8 mouse cellular contexts compared by ENCODE assay signal in the genomic region with DNA sequence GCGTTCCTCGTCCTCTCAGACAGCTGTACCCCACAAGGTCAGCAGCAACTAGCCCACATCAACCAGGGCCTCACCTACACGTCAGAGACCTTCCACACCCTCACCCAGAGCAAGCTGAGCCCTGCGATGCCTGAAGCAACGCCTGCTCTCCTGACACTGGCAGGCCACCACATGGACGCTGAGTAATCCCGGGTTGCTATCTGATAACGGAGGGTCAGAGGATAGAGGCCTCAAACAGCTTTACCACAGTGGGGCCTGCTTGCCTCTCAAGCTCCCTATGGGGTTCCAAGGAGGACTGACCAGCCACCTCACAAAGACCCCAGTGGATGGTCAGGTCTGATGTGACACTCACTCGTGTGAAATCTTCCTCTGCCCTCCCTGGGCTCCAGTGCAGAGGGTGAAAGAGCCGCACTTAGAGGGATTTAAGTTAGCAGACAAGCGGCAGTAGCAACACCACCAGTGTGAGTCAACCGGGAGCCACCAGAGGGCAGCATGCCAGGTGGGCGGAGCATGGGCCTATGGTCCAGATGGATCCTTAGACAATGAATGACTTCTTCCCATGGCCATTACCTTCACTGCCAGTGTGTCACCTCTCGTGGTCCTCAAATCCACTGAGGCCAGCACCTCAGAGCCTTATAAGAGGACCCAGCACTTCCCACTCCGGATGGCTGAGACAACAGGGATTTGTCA. TPM values are rescaled to one million over a fixed set of nuclear protein-coding genes. Genes with fewer than 3 reads are reported as not detected.
A peak's percentile ranks its signal among the peaks of the same experiment; 100 is the strongest.
DNase-seq lines count a peak whose midpoint lies in the region; ATAC-seq and TF ChIP-seq lines count a peak whose summit lies in the region.

No protein-coding gene starts in this region.

- no peak overlapping the region for H3K27ac ChIP-seq in ES-E14 (ENCODE audit: insufficient read depth, low read depth, low read length, poor library complexity, severe bottlenecking)
- no peak overlapping the region for H3K27ac ChIP-seq in kidney, postnatal 0 days

- no peaks in the 10 kb centered on the region for H3K9me3 ChIP-seq in ES-E14 (ENCODE audit: control insufficient read depth, insufficient read depth, low read depth, low read length)
- no peaks in the 10 kb centered on the region for H3K9me3 ChIP-seq in kidney, postnatal 0 days (replicated peaks; ENCODE audit: low read length)

- no peak overlapping the region for H3K4me2 ChIP-seq in kidney, postnatal 0 days (ENCODE audit: low read length)

- peaks cover 63% of the 10 kb centered on the region for H3K36me3 ChIP-seq in ES-E14 (ENCODE audit: control insufficient read depth, insufficient read depth, low read length, poor library complexity, severe bottlenecking)
- peaks cover 73% of the 10 kb centered on the region for H3K36me3 ChIP-seq in kidney, postnatal 0 days (ENCODE audit: insufficient read depth, low read length)

- in situ Hi-C loops in ES-E14 (cut with MboI; ENCODE audit: low sequenced_read_pairs in 2 of 2, unreplicated experiment in 2 of 2), result no loop called here

- no peaks in the 10 kb centered on the region for H3K27me3 ChIP-seq in kidney, postnatal 0 days (ENCODE audit: insufficient read depth, low read length)

- peak; percentile 80 to 83 for DNase-seq in B cell, adult 2 months
- DNase-seq in ES-E14 (ENCODE audit: low read depth, low spot score), result peak; percentile 51
- DNase-seq in cerebellum, adult 11-12 months, result peak; percentile 93
- DNase-seq in kidney, postnatal 0 days (ENCODE audit: low spot score), result peak; percentile 72
- peak; percentile 60 to 69 for DNase-seq in lung, adult 18-20 months
- DNase-seq in retina, postnatal 1 day, result peak; percentile 74
- peak; percentile 62 to 88 for DNase-seq in urinary bladder, postnatal 4 days (ENCODE audit: low spot score in 2 of 2)

- 64% methylated on average over 15 of the region's 15 CpGs for WGBS in kidney, postnatal 0 days

- peaks cover 0 to 12% of the 10 kb centered on the region in 2 experiments; a peak in 1 of 4 replicates for H3K4me1 ChIP-seq in ES-E14 (ENCODE audit: control insufficient read depth in 2 of 2, insufficient read depth in 2 of 2, low read length in 2 of 2, poor library complexity in 1 of 2)
- no peaks in the 10 kb centered on the region for H3K4me1 ChIP-seq in kidney, postnatal 0 days (replicated peaks; ENCODE audit: insufficient read depth, low read length)

- ATAC-seq in frontal cortex, adult (ENCODE audit: low TSS enrichment), result peak; percentile 53; the same call in 1 of the 2 replicates
- no peak for ATAC-seq in kidney, postnatal 0 days (replicated peaks; ENCODE audit: low FRiP score, low read depth)

- H3K9ac ChIP-seq in ES-E14 (ENCODE audit: insufficient read depth, low read depth, low read length, poor library complexity, severe bottlenecking), result no peak overlapping the region
- no peak overlapping the region for H3K9ac ChIP-seq in kidney, postnatal 0 days (ENCODE audit: low read depth, low read length)

- peak; percentile 80 for TF ChIP-seq CTCF in kidney, postnatal 0 days (IDR thresholded peaks at IDR 0.05; ENCODE audit: low read depth)

- no peak overlapping the region for H3K4me3 ChIP-seq in ES-E14 (ENCODE audit: insufficient read depth in 1 of 2, low read depth in 1 of 2, low read length in 2 of 2, poor library complexity in 1 of 2, severe bottlenecking in 1 of 2)
- no peak overlapping the region for H3K4me3 ChIP-seq in kidney, postnatal 0 days (replicated peaks; ENCODE audit: low read depth, low read length)

TF ChIP-seq in ES-E14, 5 proteins besides CTCF, POLR2A, EP300 and RAD21:
- TF ChIP-seq ZNF384 (IDR thresholded peaks at IDR 0.05; ENCODE audit: low read depth, low read length) (no peak), CHD2 (IDR thresholded peaks at IDR 0.05; ENCODE audit: low read depth, low read length) (no peak), ZC3H11A (IDR thresholded peaks at IDR 0.05; ENCODE audit: borderline replicate concordance, low read depth, low read length) (no peak), MAFK (IDR thresholded peaks at IDR 0.05; ENCODE audit: insufficient read depth, low read depth, low read length) (no peak), HCFC1 (IDR thresholded peaks at IDR 0.05; ENCODE audit: borderline replicate concordance, insufficient read depth, low read length) (no peak)

RNA-seq across cellular contexts. Expression of gene Tmem201, which starts 12.0 kb away (rescaled TPM):
- 47.3 and 66.6 TPM in 2 replicates for total RNA-seq in ES-E14 (2012; rRNA removed)
- 22.3 and 23.5 TPM in 2 replicates for polyA plus RNA-seq in kidney, postnatal 0 days (2015; fragmentation: Nextera tagmentation; extraction: Ambion mirVana)

RNA-seq across cellular contexts. Expression of gene Pik3cd, which starts 23.4 kb away (rescaled TPM):
- 6.4 and 8.0 TPM in 2 replicates for total RNA-seq in ES-E14 (2012; rRNA removed)
- polyA plus RNA-seq in kidney, postnatal 0 days (2015; fragmentation: Nextera tagmentation; extraction: Ambion mirVana), result 3.6 and 3.8 TPM in 2 replicates

RNA-seq across cellular contexts. Expression of gene Slc25a33, which starts 48.3 kb away (rescaled TPM):
- total RNA-seq in ES-E14 (2012; rRNA removed), result 11.5 and 12.2 TPM in 2 replicates
- polyA plus RNA-seq in kidney, postnatal 0 days (2015; fragmentation: Nextera tagmentation; extraction: Ambion mirVana), result 15.1 and 15.2 TPM in 2 replicates
